Mouse (Mus musculus) CH12.LX (cell line): ENCODE data around the gene Itpk1. TPM values are rescaled to one million over a fixed set of nuclear protein-coding genes. Genes with fewer than 3 reads are reported as not detected.

Experiments used
- DNase-seq: peaks from one replicate; pipeline ENCODE4 v3.0.0-alpha.2; 2013; ENCODE audit errors: extremely low read depth
- H3K27ac ChIP-seq: 2 replicates; pipeline ENCODE4 v1.5.1; 2012; ENCODE audit warnings: low read depth, mild to moderate bottlenecking, control low read depth, moderate library complexity; ENCODE audit not compliant: insufficient read depth
- H3K27me3 ChIP-seq: replicated peaks from 2 replicates; pipeline ENCODE3; 2012; ENCODE audit warnings: inconsistent platforms
- H3K36me3 ChIP-seq, 2 experiments: replicated peaks in 1 of 2; 2 replicates each; pipeline versions ENCODE3 to v1.6.1; 2012; ENCODE audit warnings: inconsistent platforms in 1 of 2, low read length in 1 of 2, mild to moderate bottlenecking in 1 of 2, mixed read lengths in 1 of 2, moderate library complexity in 1 of 2; ENCODE audit not compliant: control insufficient read depth in 1 of 2, insufficient read depth in 1 of 2
- H3K4me1 ChIP-seq, 2 experiments: 2 replicates each; pipeline ENCODE4 v1.6.1; 2012; ENCODE audit warnings: inconsistent platforms in 1 of 2, moderate library complexity in 1 of 2; ENCODE audit not compliant: insufficient read depth in 2 of 2, control insufficient read depth in 1 of 2
- H3K4me2 ChIP-seq: 2 replicates; pipeline ENCODE4 v1.6.1; 2012; ENCODE audit warnings: low read depth, mild to moderate bottlenecking, control low read depth; ENCODE audit not compliant: poor library complexity, insufficient read depth, severe bottlenecking
- H3K4me3 ChIP-seq, 3 experiments: fragments of 150-350 bp in 1 of 3; sonication (generic) in 1 of 3; replicated peaks in 1 of 3; 2 replicates each; pipeline versions ENCODE3 to v1.5.1; 2011 to 2012; ENCODE audit warnings: low read depth in 2 of 3, low read length in 2 of 3, mild to moderate bottlenecking in 2 of 3, moderate library complexity in 2 of 3, control low read depth in 1 of 3, improper control_type of control experiment in 1 of 3, inconsistent platforms in 1 of 3, mixed read lengths in 1 of 3; ENCODE audit not compliant: poor library complexity in 1 of 3
- H3K79me2 ChIP-seq: replicated peaks from 2 replicates; pipeline ENCODE4 v1.6.1; 2012; ENCODE audit warnings: mild to moderate bottlenecking, moderate library complexity; ENCODE audit not compliant: control insufficient read depth, poor library complexity, insufficient read depth, severe bottlenecking; ENCODE audit errors: extremely low read depth
- H3K9ac ChIP-seq: 2 replicates; pipeline ENCODE4 v1.6.1; 2012; ENCODE audit warnings: low read depth, mild to moderate bottlenecking, control low read depth, moderate library complexity; ENCODE audit not compliant: insufficient read depth
- H3K9me3 ChIP-seq: replicated peaks from 2 replicates; pipeline ENCODE3; 2012; ENCODE audit warnings: low read length, inconsistent platforms, mixed read lengths
- BHLHE40 ChIP-seq: IDR thresholded peaks from 2 replicates; pipeline ENCODE4 v1.6.1; 2011; ENCODE audit warnings: mild to moderate bottlenecking, low read depth, low read length, improper control_type of control experiment
- CTCF ChIP-seq, 2 experiments: IDR thresholded peaks in 1 of 2; conservative IDR thresholded peaks in 1 of 2; 2 replicates each; pipeline ENCODE4 v1.5.1; 2011 to 2012; ENCODE audit warnings: low read depth in 2 of 2, low read length in 2 of 2, improper control_type of control experiment in 1 of 2, inconsistent platforms in 1 of 2, mild to moderate bottlenecking in 1 of 2, moderate library complexity in 1 of 2
- E2F4 ChIP-seq: IDR thresholded peaks from 2 replicates; pipeline ENCODE4 v1.6.1; 2011; ENCODE audit warnings: low read depth, low read length, improper control_type of control experiment; ENCODE audit not compliant: insufficient replicate concordance
- ETS1 ChIP-seq: conservative IDR thresholded peaks from 2 replicates; pipeline ENCODE4 v1.6.1; 2012; ENCODE audit warnings: low read depth, mild to moderate bottlenecking, inconsistent platforms, low read length, improper control_type of control experiment, moderate library complexity
- GABPA ChIP-seq: IDR thresholded peaks from 2 replicates; pipeline ENCODE4 v1.6.1; 2012; ENCODE audit warnings: low read depth, low read length, improper control_type of control experiment, inconsistent platforms; ENCODE audit not compliant: insufficient replicate concordance
- IRF4 ChIP-seq: IDR thresholded peaks from 2 replicates; pipeline ENCODE4 v1.6.1; 2014; ENCODE audit warnings: low read depth, mild to moderate bottlenecking, inconsistent platforms, low read length, improper control_type of control experiment
- JUN ChIP-seq: IDR thresholded peaks from 2 replicates; pipeline ENCODE4 v1.6.1; 2011; ENCODE audit warnings: low read depth, mild to moderate bottlenecking, low read length, improper control_type of control experiment, moderate library complexity; ENCODE audit not compliant: insufficient read depth
- JUND ChIP-seq: conservative IDR thresholded peaks from 2 replicates; pipeline ENCODE4 v1.6.1; 2011; ENCODE audit warnings: low read depth, low read length, improper control_type of control experiment
- KAT2A ChIP-seq: IDR thresholded peaks from 2 replicates; pipeline ENCODE4 v1.6.1; 2012; ENCODE audit warnings: low read length, improper control_type of control experiment, inconsistent platforms; ENCODE audit not compliant: insufficient replicate concordance
- MAX ChIP-seq: IDR thresholded peaks from 2 replicates; pipeline ENCODE4 v1.6.1; 2011; ENCODE audit warnings: low read length, improper control_type of control experiment
- MEF2A ChIP-seq: IDR thresholded peaks from 2 replicates; pipeline ENCODE4 v1.6.1; 2014; ENCODE audit warnings: low read depth, mild to moderate bottlenecking, inconsistent platforms, low read length, improper control_type of control experiment, borderline replicate concordance
- MYC ChIP-seq: IDR thresholded peaks from 2 replicates; pipeline ENCODE4 v1.6.1; 2011; ENCODE audit warnings: low read depth, mild to moderate bottlenecking, improper control_type of control experiment, low read length
- NELFE ChIP-seq: IDR thresholded peaks from 2 replicates; pipeline ENCODE4 v1.6.1; 2011; ENCODE audit warnings: low read depth, low read length, improper control_type of control experiment
- NRF1 ChIP-seq: IDR thresholded peaks from 2 replicates; pipeline ENCODE4 v1.6.1; 2014; ENCODE audit warnings: low read depth, mild to moderate bottlenecking, inconsistent platforms, low read length, improper control_type of control experiment, moderate library complexity
- PAX5 ChIP-seq: IDR thresholded peaks from 2 replicates; pipeline ENCODE4 v1.6.1; 2012; ENCODE audit warnings: low read length, inconsistent platforms, mixed read lengths
- POLR2AphosphoS2 ChIP-seq: IDR thresholded peaks from 2 replicates; pipeline ENCODE4 v1.6.1; 2011; ENCODE audit warnings: low read depth, low read length, improper control_type of control experiment
- RCOR1 ChIP-seq: conservative IDR thresholded peaks from 2 replicates; pipeline ENCODE4 v1.6.1; 2012; ENCODE audit warnings: low read depth, mild to moderate bottlenecking, inconsistent platforms, low read length, improper control_type of control experiment
- SIN3A ChIP-seq: IDR thresholded peaks from 2 replicates; pipeline ENCODE4 v1.6.1; 2012; ENCODE audit warnings: low read length, improper control_type of control experiment, inconsistent platforms
- SMC3 ChIP-seq: IDR thresholded peaks from 2 replicates; pipeline ENCODE4 v1.6.1; 2011; ENCODE audit warnings: low read depth, low read length, improper control_type of control experiment
- TBP ChIP-seq: conservative IDR thresholded peaks from 2 replicates; pipeline ENCODE4 v1.6.1; 2011; ENCODE audit warnings: low read depth, low read length, improper control_type of control experiment
- UBTF ChIP-seq: IDR thresholded peaks from 2 replicates; pipeline ENCODE4 v1.6.1; 2012; ENCODE audit warnings: low read depth, mild to moderate bottlenecking, inconsistent platforms, low read length, improper control_type of control experiment, moderate library complexity
- USF2 ChIP-seq: conservative IDR thresholded peaks from 2 replicates; pipeline ENCODE4 v1.6.1; 2011; ENCODE audit warnings: low read depth, low read length, improper control_type of control experiment
- ZC3H11A ChIP-seq: IDR thresholded peaks from 2 replicates; pipeline ENCODE4 v1.6.1; 2012; ENCODE audit warnings: low read depth, mild to moderate bottlenecking, inconsistent platforms, low read length, improper control_type of control experiment
- ZKSCAN1 ChIP-seq: IDR thresholded peaks from 2 replicates; pipeline ENCODE4 v1.6.1; 2012; ENCODE audit warnings: low read depth, inconsistent platforms, low read length, improper control_type of control experiment, borderline replicate concordance
- dilution Hi-C: fragments of 300-500 bp; cut with MboI; formaldehyde crosslinking; loops from 2 replicates; pipeline ENCODE4 v1.14.3; 2020; ENCODE audit warnings: low sequenced_read_pairs; ENCODE audit not compliant: extremely low pct_unique_long_range_greater_than_20kb, extremely low pct_ligation_motif_present
- in situ Hi-C: fragments of 300-500 bp; cut with MboI; formaldehyde crosslinking; loops from 3 replicates; pipeline ENCODE4 v1.14.3; 2019; ENCODE audit warnings: low sequenced_read_pairs, low pct_ligation_motif_present, low pct_unique_long_range_greater_than_20kb, mixed read lengths
- polyA plus RNA-seq: library from polyadenylated mRNA; unstranded; fragments of >175 nt; gene quantifications from 2 replicates; pipeline ENCODE4 v1.2.1, GENCODE M21; 2012; ENCODE audit warnings: low read depth; ENCODE audit not compliant: insufficient read length
- total RNA-seq, 2 experiments: library from RNA; depleted of rRNA; stranded (reverse); fragments of 300-350 nt in 1 of 2; fragments of >200 nt in 1 of 2; gene quantifications; 2 replicates each; pipeline ENCODE4 v1.2.3; 2012 to 2014

Itpk1 gene
- total and polyA plus RNA-seq, 3 experiments, result 14.0 to 25.1 (median 19.2) TPM

DNA sequence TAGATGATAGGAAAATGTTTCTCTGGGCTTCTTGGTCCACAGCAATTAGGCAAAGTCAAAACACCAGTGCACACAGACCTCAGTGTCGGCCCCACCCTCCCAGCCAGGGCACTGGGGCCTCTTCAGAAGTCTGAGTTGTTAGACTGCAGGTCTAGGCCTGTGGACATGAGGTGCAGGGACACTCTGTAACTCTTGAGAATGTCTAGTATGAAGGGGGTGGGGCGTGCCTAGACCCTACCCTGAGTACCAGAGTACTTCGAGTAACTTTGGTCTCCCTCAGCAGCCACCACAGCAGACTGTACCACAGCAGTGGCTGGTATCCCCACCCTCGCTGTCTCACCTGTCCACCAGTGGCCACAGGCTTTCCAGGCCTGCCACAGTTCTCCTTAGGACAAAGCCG, 18.4 kb downstream of the Itpk1 start:
- H3K79me2 ChIP-seq, result peaks cover 19% of the 10 kb centered on the region
- no peak overlapping the region for H3K4me3 ChIP-seq
- no peak overlapping the region for H3K4me2 ChIP-seq
- peaks cover 15 to 66% of the 10 kb centered on the region in 2 experiments for H3K4me1 ChIP-seq
- peaks cover 2 to 71% of the 10 kb centered on the region in 2 experiments for H3K36me3 ChIP-seq
- no peak overlapping the region for H3K9ac ChIP-seq
- no peak for DNase-seq
- no peaks in the 10 kb centered on the region for H3K27me3 ChIP-seq
- in situ Hi-C loops (no loop called here), dilution Hi-C loops (no loop called here)
- no peak for TF ChIP-seq TBP
- TF ChIP-seq ETS1, result no peak
- no peak for TF ChIP-seq CTCF (conservative IDR thresholded peaks at IDR 0.05 in 1 of 2, IDR thresholded peaks at IDR 0.05 in 1 of 2; ENCODE audit: low read depth in 2 of 2, low read length in 2 of 2)
- no peak for TF ChIP-seq NRF1
- TF ChIP-seq ZC3H11A, result no peak
- no peak for TF ChIP-seq SIN3A
- peaks cover 2% of the 10 kb centered on the region for H3K9me3 ChIP-seq
- no peak overlapping the region for H3K27ac ChIP-seq

DNA sequence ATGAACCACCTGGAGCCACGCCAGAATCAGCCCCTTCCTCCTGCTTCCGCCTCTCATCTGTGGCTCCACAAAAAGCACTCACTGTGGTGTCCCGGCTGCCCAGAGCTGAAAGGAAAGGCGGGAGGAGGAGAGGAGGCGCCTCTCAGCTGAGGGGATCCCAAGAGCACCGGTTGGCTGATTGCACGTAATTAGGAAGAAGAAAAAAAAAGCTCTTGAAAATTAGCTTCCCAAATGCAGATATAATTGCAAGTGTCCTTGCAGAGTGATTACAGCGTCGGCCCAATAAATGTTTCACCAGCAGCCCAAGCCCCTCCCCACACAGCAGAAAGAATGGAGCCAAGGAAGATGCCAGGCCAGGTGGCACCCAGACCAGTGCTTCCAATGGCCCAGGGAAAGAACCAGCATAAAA, 19.2 kb downstream of the Itpk1 start:
- no peak for DNase-seq
- TF ChIP-seq NRF1 (no peak), PAX5 (no peak), JUN (no peak)
- no peak overlapping the region for H3K9ac ChIP-seq
- dilution Hi-C loops (no loop called here), in situ Hi-C loops (no loop called here)
- H3K4me2 ChIP-seq, result no peak overlapping the region
- no peaks in the 10 kb centered on the region for H3K27me3 ChIP-seq
- peaks cover 2% of the 10 kb centered on the region for H3K9me3 ChIP-seq
- H3K27ac ChIP-seq, result no peak overlapping the region
- peaks cover 2 to 79% of the 10 kb centered on the region in 2 experiments for H3K36me3 ChIP-seq
- peaks cover 12 to 66% of the 10 kb centered on the region in 2 experiments for H3K4me1 ChIP-seq
- peaks cover 12% of the 10 kb centered on the region; the same call in 1 of the 2 replicates for H3K79me2 ChIP-seq
- H3K4me3 ChIP-seq, result no peak overlapping the region

DNA sequence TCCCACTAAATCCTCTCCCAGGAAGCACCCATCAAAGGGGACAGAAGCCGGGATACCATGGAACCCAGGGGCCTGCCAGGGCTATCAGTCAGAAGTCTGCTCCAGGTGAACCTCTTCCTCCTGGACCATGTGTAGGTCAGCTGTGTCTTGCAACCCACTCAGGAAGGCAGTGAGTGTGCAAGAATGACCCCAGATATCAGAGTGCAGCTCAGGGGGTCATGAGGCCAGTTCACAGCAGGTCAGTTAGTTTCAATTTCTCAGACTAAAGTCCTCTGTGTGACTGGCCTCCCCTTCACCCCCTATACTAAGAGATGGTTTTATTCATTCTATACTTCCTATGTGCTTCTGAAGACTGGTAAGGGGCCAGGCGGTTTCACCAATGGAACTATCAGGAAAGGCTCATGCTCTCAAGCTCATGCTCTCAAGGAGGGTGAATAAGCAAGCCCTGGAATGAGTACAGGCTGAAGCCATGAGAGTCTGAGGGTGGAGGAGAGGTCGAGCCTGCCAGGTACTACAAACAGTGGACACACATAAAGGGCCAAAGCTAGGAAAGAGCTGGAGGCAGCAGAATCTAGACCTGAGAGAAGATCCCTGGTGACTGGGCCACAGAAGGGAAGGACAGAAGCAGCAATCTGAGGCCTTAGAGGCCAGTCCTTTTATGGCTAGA, 19.9 kb downstream of the Itpk1 start:
- no peak overlapping the region for H3K4me2 ChIP-seq
- no peak overlapping the region for H3K27ac ChIP-seq
- dilution Hi-C loops, result no loop called here
- no peak overlapping the region for H3K4me3 ChIP-seq
- in situ Hi-C loops, result no loop called here
- peaks cover 2% of the 10 kb centered on the region for H3K9me3 ChIP-seq
- TF ChIP-seq TBP, result no peak
- TF ChIP-seq GABPA, result no peak
- TF ChIP-seq USF2, result no peak
- no peak for TF ChIP-seq MEF2A
- no peak for TF ChIP-seq UBTF
- no peak for TF ChIP-seq KAT2A
- no peak for TF ChIP-seq MYC
- TF ChIP-seq ZKSCAN1, result no peak
- no peak for TF ChIP-seq JUND
- TF ChIP-seq POLR2AphosphoS2, result no peak
- no peak for TF ChIP-seq SMC3
- TF ChIP-seq ZC3H11A, result no peak
- no peak for TF ChIP-seq MAX
- no peak for TF ChIP-seq ETS1
- TF ChIP-seq RCOR1, result no peak
- TF ChIP-seq IRF4, result no peak
- TF ChIP-seq PAX5, result no peak
- no peak for TF ChIP-seq BHLHE40
- no peak for TF ChIP-seq NELFE
- TF ChIP-seq E2F4, result no peak
- peaks cover 2 to 84% of the 10 kb centered on the region in 2 experiments for H3K36me3 ChIP-seq
- no peaks in the 10 kb centered on the region for H3K27me3 ChIP-seq
- H3K4me1 ChIP-seq, result peaks cover 11 to 66% of the 10 kb centered on the region in 2 experiments
- no peak for DNase-seq
- H3K9ac ChIP-seq, result no peak overlapping the region
- peaks cover 10% of the 10 kb centered on the region; the same call in 1 of the 2 replicates for H3K79me2 ChIP-seq
